ENCODE assay signal across 11 mouse cellular contexts in the genomic region with DNA sequence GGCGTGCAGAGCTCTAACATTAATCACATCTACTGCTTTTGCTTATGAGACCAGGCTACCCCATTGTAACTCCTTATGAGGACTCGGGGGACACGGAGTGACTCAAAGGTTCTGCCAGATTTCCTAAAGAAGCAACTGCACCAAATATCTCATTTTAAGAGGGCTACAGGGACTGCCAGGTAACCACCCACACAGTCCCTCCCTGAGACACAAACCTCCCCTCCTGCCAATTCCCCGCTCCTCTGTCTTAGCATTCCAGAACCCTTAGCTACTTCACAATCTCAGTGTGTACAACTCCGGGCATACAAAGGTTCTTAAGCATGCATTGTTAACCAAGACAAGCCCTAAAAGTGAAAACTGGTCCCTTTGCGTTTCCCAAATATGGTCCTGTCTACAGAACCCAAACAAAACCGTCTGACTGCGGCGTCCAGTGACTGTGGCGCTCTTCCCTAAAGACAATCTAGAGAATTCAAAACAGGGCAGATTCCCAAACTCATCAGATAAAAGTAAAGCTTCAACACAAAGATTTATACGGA.
DNase-seq lines count a peak whose midpoint lies in the region; ATAC-seq and TF ChIP-seq lines count a peak whose summit lies in the region.
"Had no signal": no experiment of that assay in that cellular context is flagged by ENCODE, and none has a peak within 500 bp of the region (broad histone marks: within the 10 kb centered on the region; RNA-seq: fewer than 3 reads in every experiment).

No protein-coding gene starts in this region.

- H3K9me3 ChIP-seq in heart, embryonic 12.5 days (replicated peaks), result no peaks in the 10 kb centered on the region
- H3K9me3 ChIP-seq in lung, embryonic 14.5 days (ENCODE audit: low read depth, low read length), result no peaks in the 10 kb centered on the region
- no peaks in the 10 kb centered on the region for H3K9me3 ChIP-seq in lung, postnatal 0 days (ENCODE audit: low read length)
- H3K9me3 ChIP-seq: kidney, embryonic 15.5 days had no signal

- no peak for DNase-seq in heart, adult 8-10 months (ENCODE audit: low spot score)
- peak; percentile 38 for DNase-seq in lung, embryonic 14.5 days
- no peak for DNase-seq in lung, postnatal 0 days (ENCODE audit: low spot score)
- DNase-seq in fat pad, adult 2 months (ENCODE audit: extremely low read depth, low read depth, low spot score), result peak; percentile 51
- DNase-seq in adrenal gland, adult 8-10 months, result no peak
- DNase-seq in MN1 (ENCODE audit: low spot score), result no peak
- DNase-seq: B cell, adult 2 months; gastrocnemius, adult 2 months had no signal

- H3K27me3 ChIP-seq in heart, embryonic 12.5 days (replicated peaks), result no peaks in the 10 kb centered on the region
- H3K27me3 ChIP-seq in lung, embryonic 14.5 days (ENCODE audit: insufficient read depth, low read length), result no peaks in the 10 kb centered on the region
- no peaks in the 10 kb centered on the region for H3K27me3 ChIP-seq in lung, postnatal 0 days (replicated peaks; ENCODE audit: insufficient read depth, low read length)
- H3K27me3 ChIP-seq in small intestine, adult 2 months (ENCODE audit: control insufficient read depth, insufficient read depth, low read length), result no peaks in the 10 kb centered on the region
- H3K27me3 ChIP-seq: kidney, embryonic 15.5 days had no signal

- H3K4me1 ChIP-seq in heart, embryonic 12.5 days (replicated peaks), result peaks cover 67% of the 10 kb centered on the region
- H3K4me1 ChIP-seq in lung, embryonic 14.5 days (ENCODE audit: insufficient read depth), result peaks cover 12% of the 10 kb centered on the region
- peaks cover 4% of the 10 kb centered on the region; the same call in 1 of the 2 replicates for H3K4me1 ChIP-seq in lung, postnatal 0 days (ENCODE audit: insufficient read depth, low read depth, low read length)
- H3K4me1 ChIP-seq in small intestine, adult 2 months (ENCODE audit: control insufficient read depth, insufficient read depth, insufficient read length, low read length), result no peaks in the 10 kb centered on the region

- no peaks in the 10 kb centered on the region for H3K36me3 ChIP-seq in heart, embryonic 12.5 days
- no peaks in the 10 kb centered on the region for H3K36me3 ChIP-seq in lung, embryonic 14.5 days (ENCODE audit: insufficient read depth)
- no peaks in the 10 kb centered on the region for H3K36me3 ChIP-seq in lung, postnatal 0 days (ENCODE audit: insufficient read depth, low read length)
- H3K36me3 ChIP-seq in small intestine, adult 2 months (ENCODE audit: control insufficient read depth, insufficient read depth, low read length), result no peaks in the 10 kb centered on the region
- H3K36me3 ChIP-seq: kidney, embryonic 15.5 days had no signal

- 78% methylated on average over 11 of the region's 11 CpGs for WGBS in heart, embryonic 12.5 days
- WGBS in lung, embryonic 14.5 days, result 74% methylated on average over 11 of the region's 11 CpGs
- 74% methylated on average over 11 of the region's 11 CpGs for WGBS in lung, postnatal 0 days
- WGBS in small intestine, adult 2 months, result 88% methylated on average over 11 of the region's 11 CpGs

- no peak overlapping the region for H3K9ac ChIP-seq in heart, embryonic 12.5 days
- H3K9ac ChIP-seq in lung, embryonic 14.5 days, result no peak overlapping the region
- no peak overlapping the region for H3K9ac ChIP-seq in lung, postnatal 0 days (replicated peaks; ENCODE audit: low read depth)
- H3K9ac ChIP-seq: kidney, embryonic 15.5 days had no signal

- H3K4me3 ChIP-seq in heart, embryonic 12.5 days, result no peak overlapping the region
- H3K4me3 ChIP-seq in lung, embryonic 14.5 days (ENCODE audit: low read depth, low read length), result no peak overlapping the region
- no peak overlapping the region for H3K4me3 ChIP-seq in lung, postnatal 0 days (ENCODE audit: low read depth, low read length)
- no peak overlapping the region for H3K4me3 ChIP-seq in small intestine, adult 2 months (ENCODE audit: low read depth, low read length)
- H3K4me3 ChIP-seq: gastrocnemius, adult 2 months; kidney, embryonic 15.5 days had no signal

- H3K27ac ChIP-seq in heart, embryonic 12.5 days (ENCODE audit: poor library complexity, severe bottlenecking), result 0 out of 2 replicates have a peak overlapping the region, but pooled peaks have one; percentile 12
- H3K27ac ChIP-seq in lung, embryonic 14.5 days (ENCODE audit: low read depth), result peak overlapping the region; percentile 70; the same call in 1 of the 2 replicates
- no peak overlapping the region for H3K27ac ChIP-seq in lung, postnatal 0 days (ENCODE audit: low read length)
- H3K27ac ChIP-seq in small intestine, adult 2 months (ENCODE audit: insufficient read depth, low read depth, low read length), result peak overlapping the region; percentile 16; the same call in 1 of the 2 replicates

- TF ChIP-seq CTCF in lung, embryonic 14.5 days (IDR thresholded peaks at IDR 0.05; ENCODE audit: low read depth), result no peak
- TF ChIP-seq CTCF in lung, postnatal 0 days (IDR thresholded peaks at IDR 0.05), result no peak
- TF ChIP-seq CTCF in small intestine, adult 2 months (IDR thresholded peaks at IDR 0.05; ENCODE audit: extremely low read depth, insufficient read length, insufficient replicate concordance, low read depth, low read length), result no peak

- ATAC-seq in heart, embryonic 12.5 days (ENCODE audit: insufficient number of reproducible peaks, low FRiP score), result no peak
- ATAC-seq in lung, embryonic 14.5 days (ENCODE audit: insufficient read depth), result no peak
- no peak for ATAC-seq in lung, postnatal 0 days

- TF ChIP-seq POLR2A in small intestine, adult 2 months (IDR thresholded peaks at IDR 0.05; ENCODE audit: low read depth, low read length), result no peak

- no peak overlapping the region for H3K4me2 ChIP-seq in heart, embryonic 12.5 days
- no peak overlapping the region for H3K4me2 ChIP-seq in lung, embryonic 14.5 days
- no peak overlapping the region for H3K4me2 ChIP-seq in lung, postnatal 0 days (replicated peaks; ENCODE audit: low read depth, low read length)
- H3K4me2 ChIP-seq: kidney, embryonic 15.5 days had no signal

- TF ChIP-seq EP300 in lung, postnatal 0 days (IDR thresholded peaks at IDR 0.05), result no peak

Comparison
In these comparisons a context has a peak if more than half of its experiments do, and no peak if none do; other contexts are left out.
1. DNase-seq: peak in lung, embryonic 14.5 days (single experiment) and fat pad, adult 2 months (single experiment); none in heart, adult 8-10 months (single experiment), lung, postnatal 0 days (single experiment), adrenal gland, adult 8-10 months (single experiment) and MN1 (single experiment).